Mouse (Mus musculus): ENCODE data around the gene Tspan3.

- TF ChIP-seq POLR2A (IDR thresholded peaks at IDR 0.05; ENCODE audit: borderline replicate concordance, extremely low read depth, insufficient read depth, insufficient read length, poor library complexity, severe bottlenecking) = no peak
- no peak for TF ChIP-seq CTCF (IDR thresholded peaks at IDR 0.05; ENCODE audit: borderline replicate concordance, extremely low read depth, insufficient read depth, insufficient read length)
Measured at GRCm38 (mm10) chr9:56154572-56154971, 10.7 kb downstream of the Tspan3 start.

All from brain, embryonic 14.5 days (tissue).